Mouse (Mus musculus): ENCODE measurements around the gene Cyren.
A peak's percentile ranks its signal among the peaks of the same experiment; 100 is the strongest.

Cyren gene

DNA sequence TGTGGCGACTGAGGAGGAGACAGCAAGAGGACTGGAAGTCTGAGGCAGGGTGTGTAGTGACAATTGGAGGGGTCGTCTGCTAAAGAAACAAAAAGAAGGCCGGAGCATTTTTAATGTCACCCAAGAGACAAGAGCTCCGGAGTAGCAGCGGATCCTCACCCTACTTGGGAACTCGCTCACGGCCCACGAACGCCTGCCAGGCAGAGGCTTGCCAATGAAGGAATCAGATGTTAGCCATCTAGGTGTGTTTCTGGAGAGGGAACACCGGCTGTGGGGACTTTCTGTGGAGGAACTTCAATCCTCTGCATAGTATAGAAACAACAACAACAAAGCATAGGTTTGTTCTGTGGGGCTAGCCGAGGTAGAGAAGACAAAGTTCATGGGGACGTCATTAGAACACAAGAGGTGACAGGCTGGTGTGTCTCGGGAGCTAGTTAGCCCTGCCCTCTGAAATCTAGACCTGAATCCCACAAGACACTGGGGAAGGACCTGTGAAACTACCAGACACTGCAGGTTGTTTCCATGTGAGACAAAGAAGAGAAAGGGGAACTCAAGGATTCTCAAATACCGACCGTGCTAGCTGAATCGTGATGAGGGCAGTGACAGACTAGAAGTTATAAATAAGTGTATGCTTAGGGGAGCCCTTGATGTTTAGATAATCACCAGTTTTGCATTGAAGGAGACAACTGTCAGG is 10.4 kb downstream of the Cyren start:
- DNase-seq (ENCODE audit: low spot score in 2 of 2): peak in 1 of 2 experiments; percentile 59

DNA sequence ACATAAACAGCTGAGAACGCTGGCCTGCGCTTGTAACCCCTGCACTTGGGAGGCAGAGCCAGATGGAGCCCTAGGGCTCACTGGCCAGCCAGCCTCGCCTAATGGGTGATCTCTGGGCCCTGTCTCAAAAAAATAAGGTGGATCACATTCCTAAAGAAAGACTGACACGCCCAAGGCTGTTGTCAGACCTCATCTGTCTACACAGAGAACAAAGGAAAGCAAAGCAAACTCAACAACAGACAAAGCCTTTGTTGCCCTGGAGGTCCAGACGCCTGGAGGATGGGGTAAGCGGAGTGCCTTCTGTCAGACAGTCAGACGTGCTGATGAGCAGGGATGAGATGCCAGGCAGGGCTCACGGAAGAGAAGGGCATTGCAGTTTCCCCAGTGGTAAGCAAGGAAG is 11.1 kb downstream of the Cyren start:
- no peak for DNase-seq (ENCODE audit: low spot score in 2 of 2)

DNA sequence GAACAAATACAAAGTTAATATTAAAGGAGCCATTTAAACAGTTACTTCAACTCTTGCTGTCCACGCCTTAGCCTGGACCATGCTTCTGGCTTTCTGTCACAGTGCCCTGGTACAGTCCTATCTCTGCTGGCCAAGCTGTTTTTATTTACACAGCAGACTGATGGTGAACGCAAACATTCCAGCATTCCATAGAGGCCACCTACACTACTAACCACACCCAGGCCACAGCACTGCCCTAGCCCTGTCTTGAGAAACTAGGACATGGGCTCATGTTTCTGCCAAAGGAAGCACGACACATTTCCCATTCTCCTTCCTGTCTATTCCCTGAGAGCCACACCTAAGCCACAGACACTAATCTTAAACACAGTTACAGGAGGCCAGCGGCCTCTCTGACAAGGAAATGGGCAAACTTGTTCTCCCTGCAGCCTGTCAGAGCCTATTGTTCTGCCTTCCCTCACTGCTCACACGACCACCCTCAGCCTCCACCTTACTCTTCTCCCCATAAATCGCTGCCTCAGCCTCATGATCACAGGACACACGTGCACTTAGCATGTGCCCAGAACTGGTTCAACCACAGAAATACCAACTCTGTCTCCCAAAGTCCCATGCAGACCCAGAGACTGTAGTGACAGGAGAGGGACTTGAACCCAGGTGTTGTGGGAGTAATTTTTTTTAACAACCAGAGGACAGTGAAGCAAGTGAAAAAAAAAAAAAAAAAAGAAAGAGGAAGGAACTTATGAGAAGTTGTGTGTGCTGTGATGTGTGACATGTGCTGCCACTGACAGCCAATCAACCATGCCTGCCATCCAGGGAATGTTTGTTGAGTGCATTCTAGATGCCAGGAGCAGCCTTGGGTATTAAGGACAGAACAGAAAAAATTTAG is 11.9 kb downstream of the Cyren start:
- DNase-seq (ENCODE audit: low spot score in 2 of 2): peak in 1 of 2 experiments; percentile 59

GRCm38 (mm10) chr6:34865213-34865612 is 12.6 kb downstream of the Cyren start:
- DNase-seq (ENCODE audit: low spot score in 2 of 2): no peak

DNA sequence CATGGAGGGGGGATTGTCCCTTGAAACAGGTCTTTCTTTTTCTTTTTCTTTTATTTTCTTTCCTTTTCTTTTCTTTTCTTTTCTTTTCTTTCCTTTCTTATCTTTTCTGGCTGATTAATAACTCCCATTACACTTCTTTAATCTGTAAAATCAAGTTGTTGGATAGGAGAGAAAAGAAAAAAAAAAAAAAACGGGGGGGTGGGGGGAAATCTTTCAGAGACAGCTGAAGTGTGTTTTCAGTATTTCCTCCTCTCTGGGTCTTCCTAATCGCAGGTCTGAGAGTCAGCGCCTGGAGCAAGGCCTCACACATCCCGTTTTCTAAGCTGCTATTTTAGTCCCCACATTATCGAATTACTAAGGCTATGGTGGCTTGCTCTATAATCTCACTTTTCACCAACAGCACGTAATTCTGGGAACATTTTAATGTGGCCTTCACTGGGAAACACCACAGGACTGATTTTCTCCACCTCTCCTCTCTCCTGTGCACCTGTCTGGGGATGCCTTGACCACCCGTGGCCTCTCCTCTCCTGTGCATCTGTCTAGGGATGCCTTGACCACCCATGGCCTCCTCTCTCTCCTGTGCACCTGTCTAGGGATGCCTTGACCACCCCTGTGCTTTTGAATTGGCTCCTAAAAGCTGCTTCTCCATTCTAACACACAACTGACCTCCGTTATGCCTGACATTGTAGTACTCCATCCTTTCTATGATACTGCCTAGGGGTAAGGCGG is 13.9 kb downstream of the Cyren start:
- peak in 1 of 2 experiments; percentile 55 for DNase-seq (ENCODE audit: low spot score in 2 of 2)

DNA sequence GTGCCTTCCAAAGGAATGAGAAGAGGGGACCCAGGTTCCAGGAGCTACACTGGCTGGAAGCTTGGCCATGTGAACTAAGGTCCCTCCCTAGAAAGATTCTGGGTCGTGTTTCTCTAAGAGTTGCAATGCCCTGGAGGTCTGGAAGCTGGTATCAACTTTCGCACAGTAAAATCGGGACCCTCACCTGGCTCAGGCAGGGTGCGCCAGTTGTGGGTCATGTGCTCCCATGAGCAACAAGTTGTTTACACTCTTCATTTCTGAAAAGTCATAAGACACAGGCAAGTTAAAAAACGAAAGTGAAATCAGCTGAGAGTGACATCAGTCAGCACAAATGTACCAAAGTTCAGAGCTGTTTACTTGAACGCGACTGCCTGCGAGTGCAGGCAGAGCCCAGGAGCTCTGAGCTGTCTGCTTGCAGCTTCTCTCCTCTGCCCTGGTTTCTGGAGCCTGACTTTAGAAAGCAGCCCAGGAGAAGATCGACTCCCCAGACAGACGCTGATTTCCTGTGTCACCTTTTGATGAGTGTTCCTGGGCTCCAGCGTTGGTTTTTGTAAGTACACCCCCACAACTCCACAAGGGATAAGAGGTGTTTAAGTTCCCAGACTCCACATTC is 15.0 kb downstream of the Cyren start, which contains the start of gene Tmem140:
Gene Tmem140, plus strand, starts transcription at position 356 of the 613 bp plus-strand sequence.
- peak in 1 of 2 experiments; percentile 68 for DNase-seq (ENCODE audit: low spot score in 2 of 2)

- peak in 1 of 2 experiments; percentile 64 for DNase-seq (ENCODE audit: low spot score in 2 of 2)
Observed at GRCm38 (mm10) chr6:34862381-34862780, 15.5 kb downstream of the Cyren start.

DNA sequence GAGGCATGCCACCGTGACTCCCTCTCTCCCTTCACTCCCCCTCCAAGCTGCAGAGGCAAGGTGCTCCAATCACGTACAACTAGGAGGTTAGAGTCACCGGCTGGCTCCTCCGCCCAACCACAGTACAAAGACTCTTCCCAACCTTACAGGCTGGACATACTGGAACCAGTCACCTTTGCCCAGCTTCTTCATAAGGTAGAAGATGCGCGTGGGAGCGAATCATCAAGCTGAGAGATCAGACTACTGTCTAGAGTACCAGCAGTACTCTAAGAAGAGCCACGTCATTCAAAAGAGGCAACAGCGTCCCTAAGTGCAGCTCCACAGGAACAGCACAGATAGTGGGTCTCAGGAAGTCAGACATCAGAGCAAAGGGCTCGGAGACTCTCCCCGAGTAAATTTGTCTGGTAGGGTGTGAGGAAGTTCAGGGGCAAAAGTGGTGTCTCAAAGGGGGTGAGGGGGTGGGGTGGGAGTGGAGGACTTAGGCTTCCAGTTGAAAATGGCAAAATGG is 16.3 kb downstream of the Cyren start:
- peak in 1 of 2 experiments; percentile 59 for DNase-seq (ENCODE audit: low spot score in 2 of 2)

DNA sequence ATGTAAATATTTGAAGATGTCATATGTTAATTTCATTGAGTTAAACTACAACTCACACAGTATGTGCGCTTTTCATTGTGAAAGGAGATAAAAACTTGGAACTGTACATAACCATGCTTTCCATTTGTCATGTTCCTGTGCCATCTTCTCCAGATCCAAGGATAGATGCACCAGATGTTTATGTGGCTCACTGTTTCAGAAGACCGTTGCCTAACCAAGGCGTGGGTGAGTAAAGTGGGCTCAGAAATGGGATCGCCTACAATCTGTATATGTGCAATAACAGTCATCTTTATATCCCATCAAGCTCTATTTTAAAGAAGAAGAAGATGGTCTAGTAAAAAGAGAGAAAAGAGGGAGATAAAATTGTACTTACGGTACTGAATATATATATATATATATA is 45.5 kb downstream of the Cyren start:
- DNase-seq (ENCODE audit: low spot score in 2 of 2): no peak

DNA sequence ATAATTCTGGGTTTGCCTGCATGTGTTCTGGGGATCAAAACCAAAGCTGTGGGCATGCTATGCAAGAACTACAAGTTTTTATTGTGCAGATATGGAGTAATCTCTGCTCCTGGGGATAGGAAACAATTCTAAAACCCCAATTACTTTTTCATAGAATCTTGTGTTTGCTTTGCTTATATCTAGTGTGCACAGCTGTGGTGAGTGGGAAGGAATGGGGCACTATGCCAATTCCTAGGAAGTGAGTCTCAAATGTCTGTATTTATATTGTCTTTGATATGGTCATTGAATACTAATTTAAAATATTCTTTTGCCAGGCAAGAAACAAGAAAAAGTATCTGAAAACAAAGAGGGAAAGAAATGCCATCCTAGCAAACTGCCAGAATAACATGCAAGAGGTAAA is 53.5 kb downstream of the Cyren start:
- DNase-seq (ENCODE audit: low spot score in 2 of 2): no peak

Data from spleen, postnatal 4 days (tissue).